Mouse (Mus musculus) heart, postnatal 14 days (tissue): ENCODE results near the gene Arhgef12. TPM values are rescaled to one million over a fixed set of nuclear protein-coding genes. Genes with fewer than 3 reads are reported as not detected.
"Not testable (repeated sequence)": the region's sequence is repeated elsewhere in the genome, so short reads cannot be mapped to it uniquely, and the experiment has no call there.

Experiments used
- DNase-seq, 2 experiments: peaks; one replicate each; pipeline ENCODE4 v3.0.0; 2021 to 2022
- intact Hi-C: fragments of 180-260 bp; cut with DNase I; formaldehyde crosslinking; loops from one replicate; pipeline ENCODE4 v1.15.1; 2025
- total RNA-seq, 2 experiments: library from RNA; stranded (reverse); gene quantifications; 2 replicates each; pipeline ENCODE4 v1.2.3; 2021

Gene Arhgef12
- total RNA-seq, 2 experiments from 2014 or later: 154 to 163 TPM

GRCm38 (mm10) chr9:43015366-43015765 lies 91.7 kb downstream of the Arhgef12 start:
- no peak for DNase-seq
- intact Hi-C loops: no loop called here

GRCm38 (mm10) chr9:43014886-43015285 lies 92.2 kb downstream of the Arhgef12 start:
- DNase-seq: no peak
- intact Hi-C loops: no loop called here

GRCm38 (mm10) chr9:43012541-43012940 lies 94.5 kb downstream of the Arhgef12 start:
- DNase-seq: peak in 1 of 2 experiments; percentile 12
- intact Hi-C loops: no loop called here

GRCm38 (mm10) chr9:43011061-43011460 lies 96.0 kb downstream of the Arhgef12 start:
- DNase-seq: no peak
- intact Hi-C loops: no loop called here

- intact Hi-C loops: no loop called here
Observed at GRCm38 (mm10) chr9:43003881-43004280, 103.2 kb downstream of the Arhgef12 start.

GRCm38 (mm10) chr9:43003017-43003416 lies 104.0 kb downstream of the Arhgef12 start:
- intact Hi-C loops: no loop called here
- DNase-seq: no peak

More at GRCm38 (mm10) chr9:43003881-43004280, 103.2 kb downstream of the Arhgef12 start:
- DNase-seq: no peak

GRCm38 (mm10) chr9:43000595-43001250 lies 106.3 kb downstream of the Arhgef12 start:
- no peak for DNase-seq
- intact Hi-C loops: loop anchor here (1.0 kb wide), 2 partner anchors 107 to 211 kb away; partner anchors contain the start of gene Arhgef12

- intact Hi-C loops: loop anchor here (1.0 kb wide), 2 partner anchors 107 to 211 kb away; partner anchors contain the start of gene Arhgef12
- DNase-seq: peak in 1 of 2 experiments; percentile 75
Observed at GRCm38 (mm10) chr9:43000070-43000469, 107.0 kb downstream of the Arhgef12 start.

GRCm38 (mm10) chr9:42997526-42997925 lies 109.5 kb downstream of the Arhgef12 start:
- intact Hi-C loops: no loop called here
- peak in 1 of 2 experiments; percentile 25 for DNase-seq

GRCm38 (mm10) chr9:42995298-42995697 lies 111.7 kb downstream of the Arhgef12 start:
- no peak for DNase-seq
- intact Hi-C loops: no loop called here

- intact Hi-C loops: no loop called here
- DNase-seq: no peak
Observed at GRCm38 (mm10) chr9:42994708-42995107, 112.3 kb downstream of the Arhgef12 start.

- intact Hi-C loops: no loop called here
- DNase-seq: no peak
Observed at GRCm38 (mm10) chr9:42993659-42994058, 113.4 kb downstream of the Arhgef12 start.

GRCm38 (mm10) chr9:42987988-42988387 lies 119.1 kb downstream of the Arhgef12 start:
- no peak for DNase-seq
- intact Hi-C loops: no loop called here

GRCm38 (mm10) chr9:42968894-42969521 lies 138.0 kb downstream of the Arhgef12 start:
- intact Hi-C loops: no loop called here
- no peak for DNase-seq

GRCm38 (mm10) chr9:42967731-42968130 lies 139.3 kb downstream of the Arhgef12 start:
- DNase-seq: peak; percentile 22 to 32
- intact Hi-C loops: no loop called here

- intact Hi-C loops, DNase-seq: not testable (repeated sequence)
Observed at GRCm38 (mm10) chr9:42964809-42965208, 142.2 kb downstream of the Arhgef12 start.

- no peak for DNase-seq
- intact Hi-C loops: no loop called here
Observed at GRCm38 (mm10) chr9:42964366-42964765, 142.7 kb downstream of the Arhgef12 start.

- no peak for DNase-seq
- intact Hi-C loops: no loop called here
Observed at GRCm38 (mm10) chr9:42962506-42962905, 144.5 kb downstream of the Arhgef12 start.

GRCm38 (mm10) chr9:42958401-42958800 lies 148.6 kb downstream of the Arhgef12 start:
- no peak for DNase-seq
- intact Hi-C loops: no loop called here

GRCm38 (mm10) chr9:42948381-42948780 lies 158.7 kb downstream of the Arhgef12 start:
- intact Hi-C loops: no loop called here
- no peak for DNase-seq

GRCm38 (mm10) chr9:42945174-42945573 lies 161.9 kb downstream of the Arhgef12 start:
- DNase-seq: no peak

More at GRCm38 (mm10) chr9:42945174-42945573, 161.9 kb downstream of the Arhgef12 start:
- intact Hi-C loops: loop anchor here (2.0 kb wide), 2 partner anchors 556 to 618 kb away; no protein-coding TSS in a partner anchor
